Mouse (Mus musculus): ENCODE measurements around the gene St6galnac5. TPM values are rescaled to one million over a fixed set of nuclear protein-coding genes. Genes with fewer than 3 reads are reported as not detected.

St6galnac5 gene
- polyA plus RNA-seq, 1 experiment: 1.2 TPM

DNA sequence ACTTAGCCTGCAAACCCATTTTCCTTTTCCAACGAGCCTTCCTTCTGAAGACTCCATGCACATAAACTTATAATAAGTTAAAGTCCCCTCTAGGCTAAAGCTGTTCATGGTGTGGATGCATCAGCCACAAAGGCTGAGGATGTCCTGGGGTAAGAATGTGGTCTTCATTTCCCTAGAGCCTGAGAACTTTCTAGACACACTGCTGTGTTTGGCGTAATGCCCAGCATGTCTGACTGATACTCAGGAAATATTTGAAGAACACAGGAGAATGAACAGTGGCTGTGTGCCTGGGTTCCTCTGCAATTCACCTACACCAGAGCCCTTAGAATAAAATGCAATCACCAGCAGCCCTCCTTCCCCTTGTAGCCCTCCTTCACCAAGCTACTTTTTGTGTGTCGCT is 150.7 kb downstream of the St6galnac5 start:
- DNase-seq (ENCODE audit: low read depth in 1 of 2, low spot score in 2 of 2): no peak
- Histone ChIP-seq H3K4me1 (ENCODE audit: control insufficient read depth, insufficient read depth, insufficient read length) (no peaks in the 10 kb centered on the region), H3K4me3 (ENCODE audit: extremely low read depth, insufficient read depth, insufficient read length) (no peak overlapping the region), H3K27me3 (ENCODE audit: control insufficient read depth, insufficient read depth, low read length) (no peaks in the 10 kb centered on the region), H3K36me3 (ENCODE audit: control insufficient read depth, insufficient read depth, low read length) (no peaks in the 10 kb centered on the region), H3K27ac (ENCODE audit: insufficient read depth, low read length) (no peak overlapping the region)
- no peak for TF ChIP-seq POLR2A (IDR thresholded peaks at IDR 0.05; ENCODE audit: low read depth, low read length)
- WGBS: 43% methylated on average over 3 of the region's 3 CpGs

DNA sequence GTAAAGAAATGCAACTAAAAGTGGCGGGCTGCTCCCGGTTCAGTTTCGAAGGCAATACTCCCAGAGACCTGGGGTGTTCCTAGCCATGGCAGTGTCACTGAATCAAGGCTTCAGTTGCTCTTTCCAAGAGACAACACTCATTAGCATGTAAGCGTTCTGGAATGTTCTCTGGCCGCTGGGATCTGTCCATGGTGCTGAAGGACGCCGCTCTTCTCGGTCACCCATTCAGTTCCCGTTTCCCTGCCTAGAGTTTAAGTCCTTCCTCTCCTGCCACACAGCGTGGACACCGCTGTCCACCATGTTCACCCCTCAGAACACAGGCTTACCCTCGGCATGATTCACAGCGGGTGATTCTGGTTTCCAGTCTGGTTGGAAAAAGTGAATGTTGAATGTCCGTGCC is 160.8 kb downstream of the St6galnac5 start:
- Histone ChIP-seq H3K36me3 (ENCODE audit: control insufficient read depth, insufficient read depth, low read length) (no peaks in the 10 kb centered on the region), H3K4me1 (ENCODE audit: control insufficient read depth, insufficient read depth, insufficient read length) (no peaks in the 10 kb centered on the region), H3K27me3 (ENCODE audit: control insufficient read depth, insufficient read depth, low read length) (no peaks in the 10 kb centered on the region), H3K4me3 (ENCODE audit: extremely low read depth, insufficient read depth, insufficient read length) (no peak overlapping the region), H3K27ac (ENCODE audit: insufficient read depth, low read length) (no peak overlapping the region)
- 57% methylated on average over 14 of the region's 14 CpGs for WGBS
- TF ChIP-seq POLR2A (IDR thresholded peaks at IDR 0.05; ENCODE audit: low read depth, low read length) (no peak), CTCF (IDR thresholded peaks at IDR 0.05; ENCODE audit: extremely low read depth, insufficient read depth, insufficient read length, insufficient replicate concordance) (no peak)
- DNase-seq (ENCODE audit: low read depth in 1 of 2, low spot score in 2 of 2): no peak

DNA sequence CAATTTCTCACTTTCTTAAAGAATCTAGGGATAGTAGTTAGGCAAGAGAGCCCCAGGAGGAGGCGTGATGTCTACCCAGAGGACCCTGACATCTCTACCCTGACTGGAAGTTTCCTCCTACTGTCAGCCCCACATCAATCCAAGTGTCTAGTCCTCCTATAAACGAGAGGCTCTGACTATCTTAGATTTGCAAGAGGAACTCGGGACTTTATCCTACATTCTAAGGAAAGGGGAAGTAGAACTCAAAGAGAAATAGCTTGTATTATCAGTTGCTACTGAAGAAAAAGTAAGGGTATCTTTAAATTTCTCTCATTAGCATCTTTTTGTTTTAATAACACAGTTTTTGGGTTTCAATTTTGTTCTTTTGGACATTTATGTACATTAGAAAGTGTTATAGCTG is 161.6 kb downstream of the St6galnac5 start:
- no peaks in the 10 kb centered on the region for H3K36me3 ChIP-seq (ENCODE audit: control insufficient read depth, insufficient read depth, low read length)
- H3K4me3 ChIP-seq (ENCODE audit: extremely low read depth, insufficient read depth, insufficient read length): no peak overlapping the region
- H3K27ac ChIP-seq (ENCODE audit: insufficient read depth, low read length): no peak overlapping the region
- no peak for DNase-seq (ENCODE audit: low read depth in 1 of 2, low spot score in 2 of 2)
- H3K4me1 ChIP-seq (ENCODE audit: control insufficient read depth, insufficient read depth, insufficient read length): no peaks in the 10 kb centered on the region
- no peaks in the 10 kb centered on the region for H3K27me3 ChIP-seq (ENCODE audit: control insufficient read depth, insufficient read depth, low read length)
- WGBS: 32% methylated on average over 3 of the region's 3 CpGs
- TF ChIP-seq CTCF (IDR thresholded peaks at IDR 0.05; ENCODE audit: extremely low read depth, insufficient read depth, insufficient read length, insufficient replicate concordance): no peak
- no peak for TF ChIP-seq POLR2A (IDR thresholded peaks at IDR 0.05; ENCODE audit: low read depth, low read length)

DNA sequence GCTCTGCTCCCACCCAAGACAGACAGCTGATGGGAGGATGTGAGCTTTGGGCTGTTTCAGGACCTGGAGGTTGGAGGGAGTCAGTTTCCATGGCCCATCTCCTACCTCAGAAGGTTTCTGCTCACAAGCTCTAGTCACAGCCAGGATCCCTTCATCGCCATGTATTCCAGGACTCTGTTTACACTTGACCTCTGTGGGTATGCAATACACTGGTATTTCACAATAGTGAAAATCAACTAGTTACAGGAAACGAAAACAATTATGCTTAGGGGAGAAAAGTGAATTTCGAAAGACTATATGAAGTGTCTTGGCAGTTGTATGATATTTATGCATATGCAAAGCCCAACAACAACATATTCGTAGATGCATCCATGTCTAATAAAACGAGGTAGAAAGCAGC is 166.9 kb downstream of the St6galnac5 start:
- H3K36me3 ChIP-seq (ENCODE audit: control insufficient read depth, insufficient read depth, low read length): no peaks in the 10 kb centered on the region
- H3K4me1 ChIP-seq (ENCODE audit: control insufficient read depth, insufficient read depth, insufficient read length): no peaks in the 10 kb centered on the region
- no peak overlapping the region for H3K4me3 ChIP-seq (ENCODE audit: extremely low read depth, insufficient read depth, insufficient read length)
- H3K27me3 ChIP-seq (ENCODE audit: control insufficient read depth, insufficient read depth, low read length): no peaks in the 10 kb centered on the region
- TF ChIP-seq POLR2A (IDR thresholded peaks at IDR 0.05; ENCODE audit: low read depth, low read length) (no peak), CTCF (IDR thresholded peaks at IDR 0.05; ENCODE audit: extremely low read depth, insufficient read depth, insufficient read length, insufficient replicate concordance) (no peak)
- H3K27ac ChIP-seq (ENCODE audit: insufficient read depth, low read length): no peak overlapping the region
- 86% methylated on average over 5 of the region's 5 CpGs for WGBS
- DNase-seq (ENCODE audit: low read depth in 1 of 2, low spot score in 2 of 2): no peak

DNA sequence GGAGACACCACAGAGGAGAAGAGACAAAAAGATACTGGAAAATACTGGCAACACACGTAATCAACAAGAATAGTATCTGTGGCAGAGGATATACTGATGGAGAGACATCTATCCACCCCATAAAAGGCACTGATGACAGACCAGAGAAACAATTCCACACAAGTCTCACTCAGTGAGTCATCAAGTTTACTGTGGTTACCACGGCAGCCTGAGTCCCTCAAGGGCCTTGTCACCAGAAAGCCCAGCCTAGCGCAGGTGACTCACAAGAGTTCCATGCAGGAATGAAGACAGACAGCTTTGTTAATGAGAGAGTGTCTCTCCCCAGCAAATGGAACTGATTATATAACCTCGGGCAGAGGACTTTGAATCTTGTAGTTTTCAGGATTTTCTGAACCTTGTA is 168.1 kb downstream of the St6galnac5 start:
- DNase-seq (ENCODE audit: low read depth in 1 of 2, low spot score in 2 of 2): no peak
- H3K4me1 ChIP-seq (ENCODE audit: control insufficient read depth, insufficient read depth, insufficient read length): no peaks in the 10 kb centered on the region
- TF ChIP-seq POLR2A (IDR thresholded peaks at IDR 0.05; ENCODE audit: low read depth, low read length) (no peak), CTCF (IDR thresholded peaks at IDR 0.05; ENCODE audit: extremely low read depth, insufficient read depth, insufficient read length, insufficient replicate concordance) (no peak)
- no peaks in the 10 kb centered on the region for H3K36me3 ChIP-seq (ENCODE audit: control insufficient read depth, insufficient read depth, low read length)
- WGBS: 74% methylated on average over 4 of the region's 4 CpGs
- no peaks in the 10 kb centered on the region for H3K27me3 ChIP-seq (ENCODE audit: control insufficient read depth, insufficient read depth, low read length)
- no peak overlapping the region for H3K4me3 ChIP-seq (ENCODE audit: extremely low read depth, insufficient read depth, insufficient read length)
- H3K27ac ChIP-seq (ENCODE audit: insufficient read depth, low read length): no peak overlapping the region

- WGBS: 81% methylated on average over 9 of the region's 9 CpGs
- no peak for DNase-seq (ENCODE audit: low read depth in 1 of 2, low spot score in 2 of 2)
- TF ChIP-seq POLR2A (IDR thresholded peaks at IDR 0.05; ENCODE audit: low read depth, low read length) (no peak), CTCF (IDR thresholded peaks at IDR 0.05; ENCODE audit: extremely low read depth, insufficient read depth, insufficient read length, insufficient replicate concordance) (peak; percentile 14; the same call in 1 of the 2 replicates)
- Histone ChIP-seq H3K36me3 (ENCODE audit: control insufficient read depth, insufficient read depth, low read length) (no peaks in the 10 kb centered on the region), H3K4me3 (ENCODE audit: extremely low read depth, insufficient read depth, insufficient read length) (no peak overlapping the region), H3K27me3 (ENCODE audit: control insufficient read depth, insufficient read depth, low read length) (no peaks in the 10 kb centered on the region), H3K27ac (ENCODE audit: insufficient read depth, low read length) (no peak overlapping the region), H3K4me1 (ENCODE audit: control insufficient read depth, insufficient read depth, insufficient read length) (no peaks in the 10 kb centered on the region)
These were observed 182.2 kb downstream of the St6galnac5 start for GRCm38 (mm10) chr3:152799738-152800431.

DNA sequence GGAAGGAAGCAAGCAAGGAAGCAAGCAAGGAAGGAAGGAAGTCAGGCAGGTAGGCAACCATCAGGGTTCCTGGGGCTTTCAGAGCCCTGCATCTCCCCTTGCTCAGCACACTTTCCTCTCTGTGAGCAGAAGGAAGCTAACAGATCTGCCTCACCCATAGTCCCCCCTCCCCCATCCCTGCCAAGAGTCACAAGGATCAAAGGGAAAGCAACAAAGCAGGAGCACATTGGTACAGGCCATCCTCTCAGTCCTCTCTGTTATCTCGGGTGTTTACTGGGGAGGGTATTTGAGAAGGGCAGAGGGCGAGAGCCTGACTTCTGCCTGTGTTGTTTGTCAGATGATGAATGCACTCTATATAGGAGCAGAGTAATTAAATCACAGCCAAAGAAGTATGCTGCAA is 184.7 kb downstream of the St6galnac5 start:
- Histone ChIP-seq H3K4me1 (ENCODE audit: control insufficient read depth, insufficient read depth, insufficient read length) (no peaks in the 10 kb centered on the region), H3K27ac (ENCODE audit: insufficient read depth, low read length) (no peak overlapping the region), H3K36me3 (ENCODE audit: control insufficient read depth, insufficient read depth, low read length) (no peaks in the 10 kb centered on the region), H3K4me3 (ENCODE audit: extremely low read depth, insufficient read depth, insufficient read length) (no peak overlapping the region), H3K27me3 (ENCODE audit: control insufficient read depth, insufficient read depth, low read length) (no peaks in the 10 kb centered on the region)
- no peak for DNase-seq (ENCODE audit: low read depth in 1 of 2, low spot score in 2 of 2)
- TF ChIP-seq CTCF (IDR thresholded peaks at IDR 0.05; ENCODE audit: extremely low read depth, insufficient read depth, insufficient read length, insufficient replicate concordance): no peak
- TF ChIP-seq POLR2A (IDR thresholded peaks at IDR 0.05; ENCODE audit: low read depth, low read length): no peak
- 71% methylated on average over 2 of the region's 2 CpGs for WGBS

All from spleen, adult 2 months (tissue).